In genomic region chr1:176873463-176873862, GRCm38 (mm10) we compare ENCODE assay signal across 17 mouse cellular contexts.
"Had no signal": no experiment of that assay in that cellular context is flagged by ENCODE, and none has a peak within 500 bp of the region (broad histone marks: within the 10 kb centered on the region; RNA-seq: fewer than 3 reads in every experiment).

No protein-coding gene starts in this region.

- H3K4me1 ChIP-seq: liver, embryonic 15.5 days; neural tube, embryonic 12.5 days; stomach, embryonic 15.5 days had no signal

- H3K27ac ChIP-seq: kidney, postnatal 0 days; layer of hippocampus, adult 2 months; limb, embryonic 13.5 days; liver, embryonic 15.5 days; neural tube, embryonic 12.5 days; stomach, embryonic 15.5 days had no signal

- ATAC-seq: intestine, postnatal 0 days had no signal

- H3K9me3 ChIP-seq: limb, embryonic 13.5 days; liver, embryonic 15.5 days; neural tube, embryonic 12.5 days; stomach, embryonic 15.5 days had no signal

- H3K36me3 ChIP-seq: limb, embryonic 13.5 days; liver, embryonic 15.5 days; stomach, embryonic 15.5 days had no signal

- H3K4me3 ChIP-seq: layer of hippocampus, adult 2 months; limb, embryonic 13.5 days; liver, embryonic 15.5 days; neural tube, embryonic 12.5 days; stomach, embryonic 15.5 days had no signal

- H3K27me3 ChIP-seq: limb, embryonic 13.5 days; liver, embryonic 15.5 days; neural tube, embryonic 12.5 days; stomach, embryonic 15.5 days had no signal

- H3K9ac ChIP-seq: limb, embryonic 13.5 days; liver, embryonic 15.5 days; neural tube, embryonic 12.5 days; stomach, embryonic 15.5 days had no signal

- H3K4me2 ChIP-seq: limb, embryonic 13.5 days; liver, embryonic 15.5 days; neural tube, embryonic 12.5 days; stomach, embryonic 15.5 days had no signal

- DNase-seq: kidney, adult 2 months; kidney, postnatal 25 days; layer of hippocampus, adult 9-11 months; lung, adult 2 months; lung, postnatal 14 days; lung, postnatal 4 days; retina, postnatal 1 day; right cerebral cortex, postnatal 25 days; spleen, adult 18-20 months; thymus, postnatal 36 days had no signal
